Mouse (Mus musculus) stomach, postnatal 0 days (tissue): ENCODE measurements around the gene Ppara. TPM values are rescaled to one million over a fixed set of nuclear protein-coding genes. Genes with fewer than 3 reads are reported as not detected.

Experiments
- ATAC-seq: fragments of 200-750 bp; cut with Nextera tagmentation; 2 replicates; pipeline ENCODE4 v1.8.0; 2017; ENCODE audit not compliant: low FRiP score, low TSS enrichment
- DNase-seq: peaks from one replicate; pipeline ENCODE4 v3.0.0-alpha.2; 2016; ENCODE audit warnings: low spot score
- H3K27ac ChIP-seq: fragments of 300-500 bp; sonication (generic); replicated peaks from 2 replicates; pipeline ENCODE4 v1.5.1; 2014; ENCODE audit warnings: mild to moderate bottlenecking, control low read depth
- H3K27me3 ChIP-seq: fragments of 300-500 bp; sonication (generic); 2 replicates; pipeline ENCODE4 v1.6.1; 2014; ENCODE audit warnings: low read length; ENCODE audit not compliant: control insufficient read depth, insufficient read depth
- H3K36me3 ChIP-seq: fragments of 300-500 bp; sonication (generic); 2 replicates; pipeline ENCODE4 v1.6.1; 2014; ENCODE audit warnings: low read length, mixed read lengths; ENCODE audit not compliant: control insufficient read depth, insufficient read depth
- H3K4me1 ChIP-seq: fragments of 300-500 bp; sonication (generic); replicated peaks from 2 replicates; pipeline ENCODE4 v1.6.1; 2014; ENCODE audit warnings: antibody characterized with exemption; ENCODE audit not compliant: control insufficient read depth, insufficient read depth
- H3K4me2 ChIP-seq: fragments of 300-500 bp; sonication (generic); replicated peaks from 2 replicates; pipeline ENCODE4 v1.6.1; 2014; ENCODE audit warnings: low read depth, mild to moderate bottlenecking, control low read depth, moderate library complexity
- H3K4me3 ChIP-seq: fragments of 300-500 bp; sonication (generic); 2 replicates; pipeline ENCODE4 v1.5.1; 2014; ENCODE audit warnings: low read depth, low read length, control low read depth
- H3K9ac ChIP-seq: fragments of 300-500 bp; sonication (generic); 2 replicates; pipeline ENCODE4 v1.6.1; 2014; ENCODE audit warnings: mild to moderate bottlenecking, low read length, control low read depth, mixed read lengths
- H3K9me3 ChIP-seq: fragments of 300-500 bp; sonication (generic); 2 replicates; pipeline ENCODE4 v1.6.1; 2016; ENCODE audit warnings: low read length; ENCODE audit not compliant: control insufficient read depth
- CTCF ChIP-seq: IDR thresholded peaks from 2 replicates; pipeline ENCODE4 v1.5.1; 2016; ENCODE audit warnings: antibody characterized with exemption, low read depth, mild to moderate bottlenecking, moderate library complexity
- EP300 ChIP-seq: optimal IDR thresholded peaks from 2 replicates; pipeline ENCODE3; 2016; ENCODE audit warnings: antibody characterized with exemption
- WGBS: fragments of 180-500 bp; shearing (Covaris S2); extraction: QIAGEN DNeasy Blood & Tissue Kit; methylation state at CpG from one replicate; pipeline ENCODE4 v1.1.7; 2014; 5-methylcytosine and 5-hydroxymethylcytosine counted together
- polyA plus RNA-seq: library from polyadenylated mRNA; unstranded; fragments of >200 nt; fragmentation: Nextera tagmentation; extraction: Ambion mirVana; gene quantifications from 2 replicates; pipeline ENCODE4 v1.2.1, GENCODE M21; 2015

Gene Ppara
- polyA plus RNA-seq, 1 experiment from 2014 or later = 16.8 TPM

- H3K4me1 ChIP-seq = 0 out of 2 replicates have a peak, but pooled peaks cover 5% of the 10 kb centered on the region
- ATAC-seq (no peak), DNase-seq (no peak)
- H3K9me3 ChIP-seq = no peaks in the 10 kb centered on the region
- no peaks in the 10 kb centered on the region for H3K27me3 ChIP-seq
- H3K4me3 ChIP-seq = no peak overlapping the region
- peaks cover 43% of the 10 kb centered on the region for H3K36me3 ChIP-seq
- TF ChIP-seq EP300 (no peak), CTCF (no peak)
- H3K27ac ChIP-seq = no peak overlapping the region
- H3K4me2 ChIP-seq = no peak overlapping the region
- 78% methylated on average over 13 of the region's 13 CpGs for WGBS
- no peak overlapping the region for H3K9ac ChIP-seq
Observed at GRCm38 (mm10) chr15:85705566-85706332, 29.0 kb upstream of the Ppara start.

- no peak for TF ChIP-seq CTCF
- WGBS = 89% methylated on average over 8 of the region's 8 CpGs
- H3K4me3 ChIP-seq = no peak overlapping the region
- no peaks in the 10 kb centered on the region for H3K27me3 ChIP-seq
- H3K9me3 ChIP-seq = no peaks in the 10 kb centered on the region
- 0 out of 2 replicates have a peak, but pooled peaks cover 5% of the 10 kb centered on the region for H3K4me1 ChIP-seq
- no peak overlapping the region for H3K4me2 ChIP-seq
- H3K9ac ChIP-seq = no peak overlapping the region
- peaks cover 41% of the 10 kb centered on the region for H3K36me3 ChIP-seq
- ATAC-seq = no peak
- H3K27ac ChIP-seq = no peak overlapping the region
- no peak for DNase-seq
Observed at GRCm38 (mm10) chr15:85706527-85706926, 28.3 kb upstream of the Ppara start.

GRCm38 (mm10) chr15:85707017-85707416 is 27.8 kb upstream of the Ppara start:
- ATAC-seq (no peak), DNase-seq (peak; percentile 56)
- Histone ChIP-seq H3K36me3 (peaks cover 36% of the 10 kb centered on the region), H3K4me1 (0 out of 2 replicates have a peak, but pooled peaks cover 5% of the 10 kb centered on the region), H3K27me3 (no peaks in the 10 kb centered on the region), H3K27ac (no peak overlapping the region), H3K9ac (no peak overlapping the region), H3K9me3 (no peaks in the 10 kb centered on the region), H3K4me2 (no peak overlapping the region), H3K4me3 (no peak overlapping the region)
- no peak for TF ChIP-seq CTCF
- TF ChIP-seq EP300 = no peak
- WGBS = 84% methylated on average over 11 of the region's 11 CpGs

DNA sequence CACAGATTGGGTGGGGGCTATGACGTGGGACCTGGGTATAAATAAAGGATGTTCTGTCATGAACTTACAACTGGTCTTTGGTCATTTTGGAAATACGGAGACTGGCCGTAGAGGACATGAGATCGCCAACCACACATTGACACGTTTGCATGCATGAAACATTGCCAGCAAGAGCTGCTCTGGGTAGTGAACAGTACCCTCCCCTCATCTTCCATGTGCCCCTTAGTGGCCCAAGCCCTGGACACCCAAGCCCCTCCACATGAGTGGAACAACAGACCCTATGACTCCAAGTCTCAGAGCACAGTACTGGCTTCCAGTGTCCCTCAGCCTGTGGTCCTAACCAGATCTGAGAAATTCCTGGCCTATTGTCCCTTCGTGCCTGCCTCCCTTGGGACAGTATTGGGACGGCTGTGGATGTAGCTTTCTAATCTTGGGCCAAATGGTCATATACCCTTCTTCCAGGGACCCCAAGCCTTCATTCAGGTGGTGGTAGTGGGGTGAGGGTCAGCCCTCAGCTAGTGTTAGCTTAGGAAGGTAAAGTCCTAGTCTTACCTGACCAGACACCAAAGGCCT is 27.2 kb upstream of the Ppara start:
- H3K9ac ChIP-seq = no peak overlapping the region
- no peak overlapping the region for H3K27ac ChIP-seq
- DNase-seq (no peak), ATAC-seq (no peak)
- H3K4me3 ChIP-seq = no peak overlapping the region
- WGBS = 85% methylated on average over 7 of the region's 7 CpGs
- H3K36me3 ChIP-seq = peaks cover 30% of the 10 kb centered on the region
- H3K4me2 ChIP-seq = no peak overlapping the region
- no peaks in the 10 kb centered on the region for H3K9me3 ChIP-seq
- no peak for TF ChIP-seq EP300
- no peak for TF ChIP-seq CTCF
- 0 out of 2 replicates have a peak, but pooled peaks cover 5% of the 10 kb centered on the region for H3K4me1 ChIP-seq
- H3K27me3 ChIP-seq = no peaks in the 10 kb centered on the region

DNA sequence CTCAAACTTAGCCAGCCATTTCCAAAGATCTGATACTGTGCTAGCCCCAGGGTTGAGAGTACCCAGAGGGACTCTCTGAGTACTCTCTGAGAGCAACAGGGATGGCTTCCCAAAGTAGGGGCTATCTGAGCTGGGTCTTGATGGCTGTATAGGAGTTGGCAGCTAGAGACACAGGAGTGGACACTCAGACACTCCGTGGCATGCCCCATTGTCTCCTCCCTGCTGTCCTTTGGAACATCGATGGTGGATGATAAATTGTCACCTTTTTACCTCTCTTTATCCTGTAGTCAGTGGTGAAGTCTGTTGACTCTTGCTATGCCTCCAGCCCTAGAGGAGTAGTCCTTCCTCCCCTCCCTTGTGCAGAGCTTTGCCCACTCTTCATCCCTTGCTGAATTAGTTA is 26.6 kb upstream of the Ppara start:
- Histone ChIP-seq H3K4me1 (no peaks in the 10 kb centered on the region), H3K27ac (no peak overlapping the region), H3K4me2 (no peak overlapping the region), H3K9ac (no peak overlapping the region), H3K4me3 (no peak overlapping the region), H3K9me3 (no peaks in the 10 kb centered on the region), H3K27me3 (no peaks in the 10 kb centered on the region), H3K36me3 (peaks cover 25% of the 10 kb centered on the region)
- 62% methylated on average over 2 of the region's 2 CpGs for WGBS
- no peak for ATAC-seq
- TF ChIP-seq CTCF (no peak), EP300 (no peak)
- no peak for DNase-seq

- Histone ChIP-seq H3K4me2 (no peak overlapping the region), H3K4me3 (no peak overlapping the region), H3K9me3 (no peaks in the 10 kb centered on the region), H3K27me3 (no peaks in the 10 kb centered on the region), H3K9ac (no peak overlapping the region), H3K27ac (no peak overlapping the region; the same call in 1 of the 2 replicates), H3K36me3 (peaks cover 18% of the 10 kb centered on the region), H3K4me1 (no peaks in the 10 kb centered on the region)
- DNase-seq = no peak
- WGBS = 90% methylated on average over 4 of the region's 4 CpGs
- TF ChIP-seq EP300 = no peak
- TF ChIP-seq CTCF = no peak
- ATAC-seq = peak; percentile 14; the same call in 1 of the 2 replicates
Observed at GRCm38 (mm10) chr15:85708843-85709242, 25.9 kb upstream of the Ppara start.
